Mouse (Mus musculus): ENCODE data around the gene Ghdc. TPM values are rescaled to one million over a fixed set of nuclear protein-coding genes. Genes with fewer than 3 reads are reported as not detected.

Gene Ghdc
- polyA plus RNA-seq, 1 experiment: 5.4 TPM

- H3K27me3 ChIP-seq (ENCODE audit: control insufficient read depth, insufficient read depth, low read length, poor library complexity, severe bottlenecking): no peaks in the 10 kb centered on the region
These were observed 14.3 kb downstream of the Ghdc start for GRCm38 (mm10) chr11:100756476-100756875.

GRCm38 (mm10) chr11:100754693-100755057 lies 16.1 kb downstream of the Ghdc start:
- TF ChIP-seq POLR2A (IDR thresholded peaks at IDR 0.05; ENCODE audit: insufficient read depth, low read length): no peak
- no peak for TF ChIP-seq EP300 (IDR thresholded peaks at IDR 0.05; ENCODE audit: insufficient read depth, low read depth, low read length)
- TF ChIP-seq CTCF (IDR thresholded peaks at IDR 0.05; ENCODE audit: low read depth, low read length): no peak

More at GRCm38 (mm10) chr11:100756476-100756875, 14.3 kb downstream of the Ghdc start:
- H3K27ac ChIP-seq (ENCODE audit: insufficient read depth, low read length): no peak overlapping the region
- TF ChIP-seq EP300 (IDR thresholded peaks at IDR 0.05; ENCODE audit: insufficient read depth, low read depth, low read length) (no peak), CTCF (IDR thresholded peaks at IDR 0.05; ENCODE audit: low read depth, low read length) (no peak), POLR2A (IDR thresholded peaks at IDR 0.05; ENCODE audit: insufficient read depth, low read length) (no peak)
- H3K4me3 ChIP-seq (ENCODE audit: low read depth, low read length): no peak overlapping the region
- no peaks in the 10 kb centered on the region for H3K36me3 ChIP-seq (ENCODE audit: control insufficient read depth, insufficient read depth, low read length, poor library complexity, severe bottlenecking)
- no peak overlapping the region for H3K9ac ChIP-seq (ENCODE audit: low read depth, poor library complexity, severe bottlenecking)
- no peaks in the 10 kb centered on the region for H3K9me3 ChIP-seq (replicated peaks; ENCODE audit: control insufficient read depth, insufficient read depth, low read length, poor library complexity, severe bottlenecking)
- H3K4me1 ChIP-seq (ENCODE audit: control insufficient read depth, insufficient read depth, low read length): peaks cover 2% of the 10 kb centered on the region

GRCm38 (mm10) chr11:100754021-100754692 lies 16.6 kb downstream of the Ghdc start:
- H3K9ac ChIP-seq (ENCODE audit: low read depth, poor library complexity, severe bottlenecking): no peak overlapping the region
- H3K27me3 ChIP-seq (ENCODE audit: control insufficient read depth, insufficient read depth, low read length, poor library complexity, severe bottlenecking): no peaks in the 10 kb centered on the region
- TF ChIP-seq CTCF (IDR thresholded peaks at IDR 0.05; ENCODE audit: low read depth, low read length) (no peak), POLR2A (IDR thresholded peaks at IDR 0.05; ENCODE audit: insufficient read depth, low read length) (no peak), EP300 (IDR thresholded peaks at IDR 0.05; ENCODE audit: insufficient read depth, low read depth, low read length) (no peak)

More at GRCm38 (mm10) chr11:100754693-100755057, 16.1 kb downstream of the Ghdc start:
- H3K9me3 ChIP-seq (replicated peaks; ENCODE audit: control insufficient read depth, insufficient read depth, low read length, poor library complexity, severe bottlenecking): no peaks in the 10 kb centered on the region
- H3K4me1 ChIP-seq (ENCODE audit: control insufficient read depth, insufficient read depth, low read length): peaks cover 2% of the 10 kb centered on the region
- no peaks in the 10 kb centered on the region for H3K27me3 ChIP-seq (ENCODE audit: control insufficient read depth, insufficient read depth, low read length, poor library complexity, severe bottlenecking)
- no peak overlapping the region for H3K4me3 ChIP-seq (ENCODE audit: low read depth, low read length)
- no peak overlapping the region for H3K27ac ChIP-seq (ENCODE audit: insufficient read depth, low read length)
- no peaks in the 10 kb centered on the region for H3K36me3 ChIP-seq (ENCODE audit: control insufficient read depth, insufficient read depth, low read length, poor library complexity, severe bottlenecking)
- no peak overlapping the region for H3K9ac ChIP-seq (ENCODE audit: low read depth, poor library complexity, severe bottlenecking)

GRCm38 (mm10) chr11:100752294-100752693 lies 18.5 kb downstream of the Ghdc start:
- Histone ChIP-seq H3K4me3 (ENCODE audit: low read depth, low read length) (no peak overlapping the region), H3K4me1 (ENCODE audit: control insufficient read depth, insufficient read depth, low read length) (no peaks in the 10 kb centered on the region), H3K27me3 (ENCODE audit: control insufficient read depth, insufficient read depth, low read length, poor library complexity, severe bottlenecking) (no peaks in the 10 kb centered on the region), H3K9me3 (replicated peaks; ENCODE audit: control insufficient read depth, insufficient read depth, low read length, poor library complexity, severe bottlenecking) (no peaks in the 10 kb centered on the region), H3K9ac (ENCODE audit: low read depth, poor library complexity, severe bottlenecking) (no peak overlapping the region), H3K27ac (ENCODE audit: insufficient read depth, low read length) (no peak overlapping the region), H3K36me3 (ENCODE audit: control insufficient read depth, insufficient read depth, low read length, poor library complexity, severe bottlenecking) (no peaks in the 10 kb centered on the region)
- no peak for TF ChIP-seq EP300 (IDR thresholded peaks at IDR 0.05; ENCODE audit: insufficient read depth, low read depth, low read length)
- TF ChIP-seq POLR2A (IDR thresholded peaks at IDR 0.05; ENCODE audit: insufficient read depth, low read length): no peak
- no peak for TF ChIP-seq CTCF (IDR thresholded peaks at IDR 0.05; ENCODE audit: low read depth, low read length)

More at GRCm38 (mm10) chr11:100754021-100754692, 16.6 kb downstream of the Ghdc start:
- Histone ChIP-seq H3K4me3 (ENCODE audit: low read depth, low read length) (no peak overlapping the region), H3K36me3 (ENCODE audit: control insufficient read depth, insufficient read depth, low read length, poor library complexity, severe bottlenecking) (no peaks in the 10 kb centered on the region), H3K9me3 (replicated peaks; ENCODE audit: control insufficient read depth, insufficient read depth, low read length, poor library complexity, severe bottlenecking) (no peaks in the 10 kb centered on the region), H3K27ac (ENCODE audit: insufficient read depth, low read length) (no peak overlapping the region), H3K4me1 (ENCODE audit: control insufficient read depth, insufficient read depth, low read length) (peaks cover 2% of the 10 kb centered on the region)

- no peaks in the 10 kb centered on the region for H3K27me3 ChIP-seq (ENCODE audit: control insufficient read depth, insufficient read depth, low read length, poor library complexity, severe bottlenecking)
- peak overlapping the region; percentile 11; the same call in 1 of the 2 replicates for H3K4me3 ChIP-seq (ENCODE audit: low read depth, low read length)
These were observed 20.6 kb downstream of the Ghdc start for GRCm38 (mm10) chr11:100750127-100750526.

GRCm38 (mm10) chr11:100749469-100749868 lies 21.3 kb downstream of the Ghdc start:
- peak overlapping the region; percentile 58 for H3K4me3 ChIP-seq (ENCODE audit: low read depth, low read length)
- H3K9me3 ChIP-seq (replicated peaks; ENCODE audit: control insufficient read depth, insufficient read depth, low read length, poor library complexity, severe bottlenecking): no peaks in the 10 kb centered on the region
- no peak overlapping the region for H3K27ac ChIP-seq (ENCODE audit: insufficient read depth, low read length)
- H3K36me3 ChIP-seq (ENCODE audit: control insufficient read depth, insufficient read depth, low read length, poor library complexity, severe bottlenecking): no peaks in the 10 kb centered on the region
- no peak overlapping the region for H3K9ac ChIP-seq (ENCODE audit: low read depth, poor library complexity, severe bottlenecking)
- TF ChIP-seq POLR2A (IDR thresholded peaks at IDR 0.05; ENCODE audit: insufficient read depth, low read length): no peak
- H3K4me1 ChIP-seq (ENCODE audit: control insufficient read depth, insufficient read depth, low read length): no peaks in the 10 kb centered on the region
- H3K27me3 ChIP-seq (ENCODE audit: control insufficient read depth, insufficient read depth, low read length, poor library complexity, severe bottlenecking): no peaks in the 10 kb centered on the region

More at GRCm38 (mm10) chr11:100750127-100750526, 20.6 kb downstream of the Ghdc start:
- H3K36me3 ChIP-seq (ENCODE audit: control insufficient read depth, insufficient read depth, low read length, poor library complexity, severe bottlenecking): no peaks in the 10 kb centered on the region
- H3K9me3 ChIP-seq (replicated peaks; ENCODE audit: control insufficient read depth, insufficient read depth, low read length, poor library complexity, severe bottlenecking): no peaks in the 10 kb centered on the region
- no peak for TF ChIP-seq POLR2A (IDR thresholded peaks at IDR 0.05; ENCODE audit: insufficient read depth, low read length)
- no peak for TF ChIP-seq EP300 (IDR thresholded peaks at IDR 0.05; ENCODE audit: insufficient read depth, low read depth, low read length)
- no peak for TF ChIP-seq CTCF (IDR thresholded peaks at IDR 0.05; ENCODE audit: low read depth, low read length)
- no peak overlapping the region for H3K27ac ChIP-seq (ENCODE audit: insufficient read depth, low read length)
- no peak overlapping the region for H3K9ac ChIP-seq (ENCODE audit: low read depth, poor library complexity, severe bottlenecking)
- no peaks in the 10 kb centered on the region for H3K4me1 ChIP-seq (ENCODE audit: control insufficient read depth, insufficient read depth, low read length)
